Mouse (Mus musculus): ENCODE data around the gene Rnaseh2b.

DNA sequence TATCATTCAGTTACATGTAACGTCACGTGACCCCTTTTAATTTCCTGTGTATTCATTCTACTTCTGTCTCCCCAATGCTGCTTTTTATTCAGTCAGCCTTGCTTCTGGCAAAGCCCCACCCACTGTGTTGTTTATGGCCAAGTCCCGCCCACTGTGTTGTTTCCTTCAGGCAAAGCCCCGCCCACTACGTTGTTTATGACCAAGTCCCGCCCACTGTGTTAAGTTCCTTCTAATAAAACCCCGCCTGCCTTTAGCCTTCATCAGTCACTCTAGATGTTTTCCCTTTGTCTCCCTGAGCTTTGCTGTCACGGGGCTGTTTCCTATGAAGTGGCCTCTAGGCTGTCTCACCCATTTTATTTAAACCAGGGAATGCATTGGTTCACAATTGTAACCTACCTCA, 38.0 kb upstream of the Rnaseh2b start:
- TF ChIP-seq CTCF (IDR thresholded peaks at IDR 0.05; ENCODE audit: control insufficient read depth, insufficient read depth, low read length) (no peak), POLR2A (IDR thresholded peaks at IDR 0.05; ENCODE audit: borderline replicate concordance, control insufficient read depth, low read depth, low read length) (no peak)

All from bone marrow, adult 2 months (tissue).